Mouse (Mus musculus): ENCODE data around the gene Notum.

- TF ChIP-seq CTCF (IDR thresholded peaks at IDR 0.05; ENCODE audit: control insufficient read depth, insufficient read depth, insufficient read length) = no peak
- no peak for TF ChIP-seq MAX (IDR thresholded peaks at IDR 0.05)
- TF ChIP-seq USF1 (IDR thresholded peaks at IDR 0.05; ENCODE audit: low read depth) = no peak
- TF ChIP-seq MYOD1 (IDR thresholded peaks at IDR 0.05; ENCODE audit: control insufficient read depth, insufficient read length, low read depth) = no peak
- TF ChIP-seq FOSL1 (IDR thresholded peaks at IDR 0.05; ENCODE audit: insufficient read depth, low read length, poor library complexity, severe bottlenecking) = no peak
- no peak for TF ChIP-seq CEBPB (IDR thresholded peaks at IDR 0.05; ENCODE audit: low read depth)
- no peak for TF ChIP-seq MYOG (IDR thresholded peaks at IDR 0.05; ENCODE audit: control insufficient read depth, extremely low read depth, insufficient read length)
These were observed 29.1 kb downstream of the Notum start for GRCm38 (mm10) chr11:120631726-120632448.
